Mouse (Mus musculus) ES-E14 (cell line): ENCODE measurements around the gene Chchd4. TPM values are rescaled to one million over a fixed set of nuclear protein-coding genes. Genes with fewer than 3 reads are reported as not detected.
A peak's percentile ranks its signal among the peaks of the same experiment; 100 is the strongest.

Experiments used
- DNase-seq: peaks from one replicate; pipeline ENCODE4 v3.0.0-alpha.2; 2013; ENCODE audit warnings: low read depth, low spot score
- H3K27ac ChIP-seq: 2 replicates; pipeline ENCODE4 v1.5.1; 2012; ENCODE audit warnings: low read depth, mild to moderate bottlenecking, low read length, moderate library complexity, mixed read lengths; ENCODE audit not compliant: poor library complexity, insufficient read depth, severe bottlenecking
- H3K36me3 ChIP-seq: 2 replicates; pipeline ENCODE4 v1.6.1; 2012; ENCODE audit warnings: mild to moderate bottlenecking, low read length, moderate library complexity, mixed read lengths; ENCODE audit not compliant: control insufficient read depth, poor library complexity, insufficient read depth, severe bottlenecking
- H3K4me1 ChIP-seq, 2 experiments: fragments of 150-350 bp in 1 of 2; sonication (generic) in 1 of 2; 2 replicates each; pipeline ENCODE4 v1.6.1; 2012; ENCODE audit warnings: low read length in 2 of 2, mild to moderate bottlenecking in 1 of 2, mixed read lengths in 1 of 2; ENCODE audit not compliant: control insufficient read depth in 2 of 2, insufficient read depth in 2 of 2, poor library complexity in 1 of 2
- H3K4me3 ChIP-seq, 2 experiments: fragments of 150-350 bp in 1 of 2; sonication (generic) in 1 of 2; 2 replicates each; pipeline ENCODE4 v1.5.1; 2012; ENCODE audit warnings: low read length in 2 of 2, low read depth in 1 of 2, mild to moderate bottlenecking in 1 of 2, mixed read lengths in 1 of 2; ENCODE audit not compliant: insufficient read depth in 1 of 2, poor library complexity in 1 of 2, severe bottlenecking in 1 of 2
- H3K9ac ChIP-seq: 2 replicates; pipeline ENCODE4 v1.6.1; 2012; ENCODE audit warnings: low read depth, mild to moderate bottlenecking, low read length, mixed read lengths; ENCODE audit not compliant: poor library complexity, insufficient read depth, severe bottlenecking
- H3K9me3 ChIP-seq: fragments of 150-350 bp; sonication (generic); 2 replicates; pipeline ENCODE4 v1.6.1; 2012; ENCODE audit warnings: low read depth, mild to moderate bottlenecking, low read length; ENCODE audit not compliant: control insufficient read depth, insufficient read depth
- CHD2 ChIP-seq: IDR thresholded peaks from 2 replicates; pipeline ENCODE4 v1.6.1; 2014; ENCODE audit warnings: mild to moderate bottlenecking, low read depth, low read length, inconsistent platforms
- HCFC1 ChIP-seq: IDR thresholded peaks from 2 replicates; pipeline ENCODE4 v1.6.1; 2012; ENCODE audit warnings: low read length, inconsistent platforms, borderline replicate concordance; ENCODE audit not compliant: insufficient read depth
- MAFK ChIP-seq: IDR thresholded peaks from 2 replicates; pipeline ENCODE4 v1.6.1; 2014; ENCODE audit warnings: mild to moderate bottlenecking, low read depth, low read length, inconsistent platforms; ENCODE audit not compliant: insufficient read depth
- ZC3H11A ChIP-seq: IDR thresholded peaks from 2 replicates; pipeline ENCODE4 v1.6.1; 2012; ENCODE audit warnings: low read depth, mild to moderate bottlenecking, inconsistent platforms, low read length, borderline replicate concordance
- ZNF384 ChIP-seq: IDR thresholded peaks from 2 replicates; pipeline ENCODE4 v1.6.1; 2012; ENCODE audit warnings: low read depth, low read length, inconsistent platforms
- in situ Hi-C, 2 experiments: fragments of 600-800 bp; cut with MboI; formaldehyde crosslinking; loops; one replicate each; pipeline ENCODE4 v1.15.1; 2025; ENCODE audit warnings: low sequenced_read_pairs in 2 of 2, inconsistent platforms in 1 of 2; ENCODE audit not compliant: unreplicated experiment in 2 of 2
- total RNA-seq: library from RNA; depleted of rRNA; stranded (reverse); fragments of 300-350 nt; gene quantifications from 2 replicates; pipeline ENCODE4 v1.2.3, GENCODE M21; 2012; rRNA removed

Gene Chchd4
- 24.6 and 30.2 TPM in 2 replicates for total RNA-seq

DNA sequence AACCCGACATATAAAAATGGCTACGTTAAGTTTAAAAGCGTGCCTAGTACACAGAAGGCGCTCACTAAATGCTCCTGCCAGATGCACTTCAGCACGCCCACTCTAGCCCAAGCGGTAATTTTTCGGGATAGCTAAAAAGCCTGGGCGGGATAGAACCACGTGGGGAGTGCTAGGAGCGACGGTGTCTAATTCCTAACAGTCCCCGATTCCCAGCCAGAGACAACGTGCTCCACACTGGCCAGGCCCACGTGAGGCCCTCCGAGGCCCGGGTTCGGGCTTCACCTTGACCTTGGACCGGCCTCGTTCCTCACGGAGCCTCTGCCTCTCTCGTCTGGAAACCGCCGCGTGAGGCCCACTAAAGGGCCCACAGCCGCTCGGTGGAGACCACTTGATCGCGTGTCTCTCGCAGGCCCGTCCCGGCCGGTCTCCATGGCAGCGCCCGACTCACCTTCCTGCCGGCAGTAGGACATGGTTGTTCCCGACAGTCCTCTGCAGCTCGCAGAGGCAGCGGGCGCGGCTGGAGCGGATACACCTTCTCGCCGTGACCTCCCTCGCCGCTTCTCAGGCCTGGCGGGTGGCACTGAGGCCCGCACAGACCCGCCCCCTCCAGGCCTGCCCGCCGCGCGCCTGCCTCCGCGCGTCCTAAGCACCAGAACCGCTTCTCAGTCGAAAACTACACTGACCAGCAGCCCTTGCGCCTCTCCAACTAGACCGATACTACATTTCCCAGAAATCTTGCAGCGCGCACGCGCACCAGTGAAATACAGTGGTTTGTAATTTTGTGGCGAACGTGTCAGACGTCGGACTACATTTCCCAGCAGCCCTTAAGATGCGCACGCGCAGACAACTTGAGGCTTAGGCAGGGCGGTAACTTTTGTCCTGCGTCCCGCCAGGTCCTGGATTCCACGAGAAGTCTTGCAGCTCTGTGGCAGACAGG lies at the start of gene Chchd4, which contains the start of gene Tmem43:
Gene Chchd4, minus strand, starts transcription at position 679 of the 937 bp plus-strand sequence.
Gene Tmem43, plus strand, starts transcription at position 836 of the 937 bp plus-strand sequence.
- peak; percentile 99 for DNase-seq
- H3K36me3 ChIP-seq: peaks cover 21% of the 10 kb centered on the region
- no peaks in the 10 kb centered on the region for H3K9me3 ChIP-seq
- H3K4me3 ChIP-seq: peak within 1 kb of the TSS; percentile 83 to 89
- peak within 1 kb of the TSS; percentile 76 for H3K9ac ChIP-seq
- TF ChIP-seq ZC3H11A (no peak), CHD2 (peak; percentile 60; the same call in 1 of the 2 replicates), MAFK (no peak), HCFC1 (peak; percentile 100)
- H3K27ac ChIP-seq: peak within 1 kb of the TSS; percentile 45; the same call in 1 of the 2 replicates
- in situ Hi-C loops: no loop called here
- H3K4me1 ChIP-seq: peaks cover 6 to 24% of the 10 kb centered on the region in 2 experiments; a peak in 3 of 4 replicates

- Histone ChIP-seq H3K27ac (no peak overlapping the region), H3K4me3 (no peak overlapping the region), H3K9me3 (no peaks in the 10 kb centered on the region), H3K4me1 (no peaks in the 10 kb centered on the region), H3K9ac (no peak overlapping the region), H3K36me3 (peaks cover 41% of the 10 kb centered on the region)
- no peak for TF ChIP-seq CHD2
- no peak for TF ChIP-seq MAFK
- no peak for TF ChIP-seq ZNF384
- no peak for TF ChIP-seq ZC3H11A
- no peak for TF ChIP-seq HCFC1
- in situ Hi-C loops: no loop called here
- DNase-seq: no peak
These were observed 49.5 kb upstream of the Chchd4 start for GRCm38 (mm10) chr6:91522816-91523215.

DNA sequence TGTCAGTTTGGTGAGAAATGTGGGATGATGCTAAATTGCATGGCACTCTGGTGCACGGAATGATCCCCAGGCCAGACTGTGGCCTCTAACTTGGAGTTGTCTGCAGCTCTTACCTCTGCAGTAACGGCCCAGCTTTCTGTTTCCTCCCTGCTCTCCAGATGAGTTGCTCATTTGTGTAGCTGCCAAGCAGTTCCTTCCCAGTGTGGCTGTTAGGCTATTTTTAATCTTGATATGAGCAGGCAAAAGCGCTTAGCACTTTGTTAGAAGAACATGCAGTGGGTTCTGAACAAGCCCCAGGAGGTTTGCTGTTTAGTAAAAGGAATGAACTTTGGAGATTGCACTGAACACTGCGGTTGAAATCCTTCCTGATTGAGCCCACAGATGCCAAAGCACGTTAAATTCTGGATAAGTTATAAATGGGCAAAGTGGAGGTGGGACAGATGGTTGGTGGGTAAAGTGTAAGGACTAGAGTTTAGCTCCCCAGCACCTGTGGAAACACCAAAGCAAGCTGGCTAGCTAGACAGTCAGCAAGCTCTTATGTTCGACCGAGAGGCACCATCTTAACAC lies 45.2 kb upstream of the Chchd4 start:
- Histone ChIP-seq H3K9ac (no peak overlapping the region), H3K36me3 (peaks cover 37% of the 10 kb centered on the region), H3K4me1 (peaks cover 2 to 3% of the 10 kb centered on the region in 2 experiments; a peak in 3 of 4 replicates), H3K27ac (no peak overlapping the region), H3K4me3 (no peak overlapping the region), H3K9me3 (no peaks in the 10 kb centered on the region)
- TF ChIP-seq HCFC1: no peak
- TF ChIP-seq ZC3H11A: no peak
- no peak for TF ChIP-seq ZNF384
- no peak for TF ChIP-seq MAFK
- TF ChIP-seq CHD2: no peak
- DNase-seq: no peak
- in situ Hi-C loops: no loop called here

DNA sequence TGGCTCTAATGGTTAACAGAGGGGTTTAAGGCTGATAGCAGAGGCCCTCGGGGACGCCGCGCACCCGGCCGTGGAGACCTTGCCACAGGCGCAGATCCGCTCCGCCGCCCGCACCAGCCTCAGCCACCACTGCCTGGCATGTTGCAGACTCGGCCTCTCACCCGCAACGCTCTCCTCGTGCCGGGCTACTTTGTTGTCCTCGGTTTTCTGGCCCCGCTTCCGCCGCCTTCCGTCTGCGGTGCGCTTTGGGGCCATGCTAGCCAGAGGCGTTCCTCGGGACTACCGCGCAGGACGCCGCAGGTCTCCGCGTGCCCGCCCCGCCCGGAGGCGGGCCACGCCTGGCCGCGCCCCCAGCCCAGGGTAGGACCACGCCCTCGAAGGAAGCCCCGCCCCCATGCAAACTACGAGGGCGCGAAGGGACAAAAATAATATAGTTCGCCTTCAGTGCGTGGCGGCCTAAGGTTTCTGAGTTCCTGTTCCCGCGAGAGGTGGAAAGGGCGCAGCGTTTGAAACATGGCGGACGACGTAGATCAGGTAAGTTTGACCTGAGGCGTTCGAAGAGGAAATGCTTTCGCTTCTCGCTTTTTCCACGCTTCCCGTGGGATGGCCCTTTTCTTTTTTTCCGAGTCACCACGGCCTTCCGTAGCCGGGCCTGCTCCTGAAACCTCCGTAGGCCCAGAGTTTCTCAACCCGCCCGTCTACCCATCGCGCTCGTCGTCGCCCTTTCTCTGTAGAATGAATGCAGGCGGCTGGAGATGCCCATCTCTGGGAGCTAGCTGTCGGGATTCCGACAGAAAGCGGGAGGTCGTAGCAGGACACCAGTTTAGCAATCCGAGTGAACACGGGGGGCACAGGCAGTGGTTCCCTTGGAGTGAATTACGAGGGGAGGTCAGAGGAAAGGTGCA lies 42.5 kb upstream of the Chchd4 start, which contains the start of the genes Xpc and Lsm3:
Gene Xpc, minus strand, starts transcription at position 344 of the 905 bp plus-strand sequence.
Gene Lsm3, plus strand, starts transcription at position 384 of the 905 bp plus-strand sequence.
- Histone ChIP-seq H3K36me3 (peaks cover 16% of the 10 kb centered on the region), H3K9ac (peak within 1 kb of the TSS; percentile 99), H3K4me3 (peak within 1 kb of the TSS; percentile 90 to 94), H3K4me1 (peaks cover 2 to 3% of the 10 kb centered on the region in 2 experiments; a peak in 3 of 4 replicates), H3K27ac (peak within 1 kb of the TSS; percentile 63; the same call in 1 of the 2 replicates), H3K9me3 (no peaks in the 10 kb centered on the region)
- TF ChIP-seq ZNF384: no peak
- TF ChIP-seq ZC3H11A: no peak
- TF ChIP-seq CHD2: peak; percentile 99
- peak; percentile 76 for TF ChIP-seq HCFC1
- no peak for TF ChIP-seq MAFK
- in situ Hi-C loops: no loop called here
- DNase-seq: peak; percentile 95
